Mouse (Mus musculus) CD4-positive, CD25-positive, alpha-beta regulatory T cell, adult 2 months (primary cell): ENCODE results near the gene Trip6.

Experiments used
- DNase-seq: peaks from one replicate; pipeline ENCODE4 v3.0.0-alpha.2; 2012; ENCODE audit warnings: low read depth, low spot score

The Trip6 gene

GRCm38 (mm10) chr5:137268131-137268910 is 45.9 kb downstream of the Trip6 start:
- peak; percentile 51 for DNase-seq

- DNase-seq = no peak
These were observed 49.4 kb downstream of the Trip6 start for GRCm38 (mm10) chr5:137264787-137265186.

- DNase-seq = no peak
These were observed 50.1 kb downstream of the Trip6 start for GRCm38 (mm10) chr5:137263897-137264720.
